In genomic region chr2:114051111-114051870, GRCm38 (mm10) we compare ENCODE assay signal across 27 mouse cellular contexts. TPM values are rescaled to one million over a fixed set of nuclear protein-coding genes. Genes with fewer than 3 reads are reported as not detected.
DNase-seq lines count a peak whose midpoint lies in the region; ATAC-seq lines count a peak whose summit lies in the region.
"Had no signal": no experiment of that assay in that cellular context is flagged by ENCODE, and none has a peak within 500 bp of the region (broad histone marks: within the 10 kb centered on the region; RNA-seq: fewer than 3 reads in every experiment).

No protein-coding gene starts in this region.

- peak overlapping the region; percentile 62 for H3K4me3 ChIP-seq in heart, embryonic 11.5 days (ENCODE audit: low read depth, low read length)
- no peak overlapping the region for H3K4me3 ChIP-seq in hindbrain, embryonic 13.5 days
- H3K4me3 ChIP-seq: embryonic facial prominence, embryonic 12.5 days; forebrain, embryonic 13.5 days; hindbrain, embryonic 12.5 days; midbrain, embryonic 15.5 days; neural tube, embryonic 13.5 days had no signal

- peak overlapping the region; percentile 99 for H3K27ac ChIP-seq in heart, embryonic 11.5 days (ENCODE audit: low read depth, low read length)
- no peak overlapping the region for H3K27ac ChIP-seq in hindbrain, embryonic 13.5 days
- H3K27ac ChIP-seq: embryonic facial prominence, embryonic 12.5 days; forebrain, embryonic 13.5 days; hindbrain, embryonic 12.5 days; limb, embryonic 13.5 days; liver, embryonic 14.5 days; macrophage; midbrain, embryonic 15.5 days; neural tube, embryonic 13.5 days had no signal

- H3K4me2 ChIP-seq in heart, embryonic 11.5 days: peak overlapping the region; percentile 63
- H3K4me2 ChIP-seq in hindbrain, embryonic 13.5 days: no peak overlapping the region
- H3K4me2 ChIP-seq: embryonic facial prominence, embryonic 12.5 days; forebrain, embryonic 13.5 days; hindbrain, embryonic 12.5 days; limb, embryonic 13.5 days; midbrain, embryonic 15.5 days; neural tube, embryonic 13.5 days had no signal

- WGBS in heart, embryonic 11.5 days (ENCODE audit: insufficient replicate concordance): 56% methylated on average over 7 of the region's 7 CpGs
- WGBS in hindbrain, embryonic 13.5 days: 96% methylated on average over 7 of the region's 7 CpGs

- H3K9me3 ChIP-seq in heart, embryonic 11.5 days (replicated peaks; ENCODE audit: control insufficient read depth, low read length): no peaks in the 10 kb centered on the region
- no peaks in the 10 kb centered on the region for H3K9me3 ChIP-seq in hindbrain, embryonic 13.5 days
- H3K9me3 ChIP-seq: embryonic facial prominence, embryonic 12.5 days; forebrain, embryonic 13.5 days; hindbrain, embryonic 12.5 days; limb, embryonic 13.5 days; midbrain, embryonic 15.5 days; neural tube, embryonic 13.5 days had no signal

- no peaks in the 10 kb centered on the region for H3K27me3 ChIP-seq in heart, embryonic 11.5 days (ENCODE audit: control insufficient read depth, insufficient read depth, low read length)
- H3K27me3 ChIP-seq in hindbrain, embryonic 13.5 days: no peaks in the 10 kb centered on the region
- H3K27me3 ChIP-seq: embryonic facial prominence, embryonic 12.5 days; forebrain, embryonic 13.5 days; hindbrain, embryonic 12.5 days; limb, embryonic 13.5 days; midbrain, embryonic 15.5 days; neural tube, embryonic 13.5 days had no signal

- no peaks in the 10 kb centered on the region for H3K36me3 ChIP-seq in heart, embryonic 11.5 days (ENCODE audit: control insufficient read depth, insufficient read depth, low read length)
- no peaks in the 10 kb centered on the region for H3K36me3 ChIP-seq in hindbrain, embryonic 13.5 days
- H3K36me3 ChIP-seq: embryonic facial prominence, embryonic 12.5 days; hindbrain, embryonic 12.5 days; limb, embryonic 13.5 days; midbrain, embryonic 15.5 days; neural tube, embryonic 13.5 days had no signal

- no peaks in the 10 kb centered on the region; the same call in 1 of the 2 replicates for H3K4me1 ChIP-seq in heart, embryonic 11.5 days (ENCODE audit: control insufficient read depth, insufficient read depth, low read length)
- 0 out of 2 replicates have a peak, but pooled peaks cover 3% of the 10 kb centered on the region for H3K4me1 ChIP-seq in hindbrain, embryonic 13.5 days (replicated peaks)
- H3K4me1 ChIP-seq: forebrain, embryonic 13.5 days; midbrain, embryonic 15.5 days had no signal

- peak; percentile 12 for DNase-seq in gastrocnemius, adult 18-20 months (ENCODE audit: low spot score)
- DNase-seq in gastrocnemius, adult 8-10 months (ENCODE audit: low spot score in 2 of 2): no peak
- no peak for DNase-seq in heart, adult 8-10 months (ENCODE audit: low spot score)
- DNase-seq in gastrocnemius, postnatal 25 days: peak; percentile 32
- peak; percentile 30 for DNase-seq in heart, postnatal 4 days
- no peak for DNase-seq in adrenal gland, adult 18-20 months (ENCODE audit: low spot score in 2 of 2)
- DNase-seq: adrenal gland, adult 2 months; cerebellum, adult 11-12 months; cerebellum, postnatal 14 days; kidney, adult 11 months; kidney, postnatal 4 days; thymus, postnatal 25 days had no signal

- no peak for ATAC-seq in heart, embryonic 11.5 days (replicated peaks; ENCODE audit: insufficient number of reproducible peaks, low FRiP score, low TSS enrichment)
- no peak for ATAC-seq in hindbrain, embryonic 13.5 days (ENCODE audit: low FRiP score)
- ATAC-seq: CD4-positive, CD25-positive, alpha-beta regulatory T cell, adult 4 months; forebrain, embryonic 13.5 days; lung, postnatal 0 days; midbrain, embryonic 15.5 days had no signal

- H3K9ac ChIP-seq in heart, embryonic 11.5 days (ENCODE audit: low read depth, low read length): peak overlapping the region; percentile 94
- no peak overlapping the region for H3K9ac ChIP-seq in hindbrain, embryonic 13.5 days
- H3K9ac ChIP-seq: embryonic facial prominence, embryonic 12.5 days; forebrain, embryonic 13.5 days; hindbrain, embryonic 12.5 days; limb, embryonic 13.5 days; liver, embryonic 14.5 days; midbrain, embryonic 15.5 days; neural tube, embryonic 13.5 days had no signal

RNA-seq across cellular contexts. Expression of gene Actc1, which starts 2.1 kb away (rescaled TPM):
- 10 to 100 TPM; 41.9 to 84.4 TPM for total RNA-seq in gastrocnemius, adult 18-20 months (2021)
- 100 to 1,000 TPM in 1 of 4 experiments, 10 to 100 TPM in 3; 39.7 to 199 (median 83.9) TPM for total RNA-seq in gastrocnemius, adult 8-10 months (2022)
- polyA plus RNA-seq in heart, embryonic 11.5 days (2014; fragmentation: Nextera tagmentation; extraction: Ambion mirVana): 12,441 and 13,029 TPM in 2 replicates
- over 10,000 TPM in 3 of 4 experiments, 1,000 to 10,000 TPM in 1; 8,568 to 14,785 (median 13,606) TPM for total RNA-seq in heart, adult 8-10 months (2022)
- 1,000 to 10,000 TPM in 1 of 2 experiments, 100 to 1,000 TPM in 1; 645 to 2,208 TPM for total RNA-seq in gastrocnemius, postnatal 25 days (2021)
- over 10,000 TPM; 17,542 to 18,879 TPM for total RNA-seq in heart, postnatal 4 days (2021)
- total RNA-seq in adrenal gland, adult 18-20 months (2021): not detected
- polyA plus RNA-seq in hindbrain, embryonic 13.5 days (2015; fragmentation: Nextera tagmentation; extraction: Ambion mirVana): 44.7 and 51.3 TPM in 2 replicates
- total RNA-seq: adrenal gland, adult 2 months; granulocyte monocyte progenitor cell, adult 5-6 weeks; left cerebral cortex, postnatal 14 days had no signal
- polyA plus RNA-seq: CD4-positive, CD25-positive, alpha-beta regulatory T cell, adult 4 months; macrophage had no signal

RNA-seq across cellular contexts. Expression of gene Gjd2, which starts 37.9 kb away (rescaled TPM):
- total RNA-seq in gastrocnemius, adult 18-20 months (2021): not detected
- not detected for total RNA-seq in gastrocnemius, adult 8-10 months (2022)
- polyA plus RNA-seq in heart, embryonic 11.5 days (2014; fragmentation: Nextera tagmentation; extraction: Ambion mirVana): not detected in 2 replicates
- total RNA-seq in heart, adult 8-10 months (2022): not detected
- not detected for total RNA-seq in gastrocnemius, postnatal 25 days (2021)
- total RNA-seq in heart, postnatal 4 days (2021): not detected
- 1 to 10 TPM; 2.9 to 3.2 TPM for total RNA-seq in adrenal gland, adult 18-20 months (2021)
- 4.6 and 6.0 TPM in 2 replicates for polyA plus RNA-seq in hindbrain, embryonic 13.5 days (2015; fragmentation: Nextera tagmentation; extraction: Ambion mirVana)
- total RNA-seq: granulocyte monocyte progenitor cell, adult 5-6 weeks had no signal
- polyA plus RNA-seq: CD4-positive, CD25-positive, alpha-beta regulatory T cell, adult 4 months; liver, embryonic 14.5 days; lung, postnatal 0 days; macrophage; spleen, adult 2 months had no signal

Comparison
In these comparisons a context has a peak if more than half of its experiments do, and no peak if none do; other contexts are left out.
1. DNase-seq: peak in gastrocnemius, adult 18-20 months (single experiment), gastrocnemius, postnatal 25 days (single experiment) and heart, postnatal 4 days (single experiment); none in gastrocnemius, adult 8-10 months (0 of 2), heart, adult 8-10 months (single experiment) and adrenal gland, adult 18-20 months (0 of 2).
2. RNA of gene Actc1, which starts 2.1 kb away (total RNA-seq): 17,542 to 18,879 TPM in heart, postnatal 4 days, 8,568 to 14,785 TPM in heart, adult 8-10 months, 645 to 2,208 TPM in gastrocnemius, postnatal 25 days, 39.7 to 199 TPM in gastrocnemius, adult 8-10 months and 41.9 to 84.4 TPM in gastrocnemius, adult 18-20 months; not detected in adrenal gland, adult 18-20 months; every median in the first group is over 10 times any median in the second.